In genomic region chr11:88534331-88534929, GRCm38 (mm10) we compare ENCODE assay signal across 10 mouse cellular contexts.
DNase-seq lines count a peak whose midpoint lies in the region; ATAC-seq and TF ChIP-seq lines count a peak whose summit lies in the region.
"Had no signal": no experiment of that assay in that cellular context is flagged by ENCODE, and none has a peak within 500 bp of the region (broad histone marks: within the 10 kb centered on the region; RNA-seq: fewer than 3 reads in every experiment).

No protein-coding gene starts in this region.

- no peak overlapping the region for H3K4me3 ChIP-seq in forebrain, postnatal 0 days (ENCODE audit: low read depth, low read length)
- H3K4me3 ChIP-seq in midbrain, embryonic 14.5 days (replicated peaks; ENCODE audit: low read depth, low read length) = no peak overlapping the region

- 0 out of 2 replicates have a peak, but pooled peaks cover 3% of the 10 kb centered on the region for H3K4me1 ChIP-seq in forebrain, postnatal 0 days (ENCODE audit: insufficient read depth)
- peaks cover 60% of the 10 kb centered on the region for H3K4me1 ChIP-seq in midbrain, embryonic 14.5 days (ENCODE audit: control insufficient read depth, insufficient read depth, low read length)

- no peaks in the 10 kb centered on the region for H3K27me3 ChIP-seq in forebrain, postnatal 0 days (ENCODE audit: insufficient read depth, low read length)
- no peaks in the 10 kb centered on the region for H3K27me3 ChIP-seq in midbrain, embryonic 14.5 days (ENCODE audit: control insufficient read depth, insufficient read depth, low read length)

- 13% methylated on average over 11 of the region's 11 CpGs for WGBS in forebrain, postnatal 0 days
- WGBS in midbrain, embryonic 14.5 days = 2% methylated on average over 11 of the region's 11 CpGs

- H3K27ac ChIP-seq in forebrain, postnatal 0 days (ENCODE audit: low read depth, low read length) = peak overlapping the region; percentile 50; the same call in 1 of the 2 replicates
- H3K27ac ChIP-seq in midbrain, embryonic 14.5 days (replicated peaks; ENCODE audit: low read depth, low read length) = peak overlapping the region; percentile 88

- H3K4me2 ChIP-seq in forebrain, postnatal 0 days (ENCODE audit: low read depth) = no peak overlapping the region
- peak overlapping the region; percentile 24; the same call in 1 of the 2 replicates for H3K4me2 ChIP-seq in midbrain, embryonic 14.5 days (ENCODE audit: low read length)

- no peaks in the 10 kb centered on the region for H3K36me3 ChIP-seq in forebrain, postnatal 0 days (ENCODE audit: insufficient read depth)
- no peaks in the 10 kb centered on the region for H3K36me3 ChIP-seq in midbrain, embryonic 14.5 days (ENCODE audit: control insufficient read depth, insufficient read depth, low read length)

- no peaks in the 10 kb centered on the region for H3K9me3 ChIP-seq in forebrain, postnatal 0 days (ENCODE audit: low read length)
- no peaks in the 10 kb centered on the region for H3K9me3 ChIP-seq in midbrain, embryonic 14.5 days (ENCODE audit: control insufficient read depth, low read length)

- H3K9ac ChIP-seq in forebrain, postnatal 0 days = no peak overlapping the region
- H3K9ac ChIP-seq in midbrain, embryonic 14.5 days (replicated peaks; ENCODE audit: low read length) = peak overlapping the region; percentile 41; the same call in 1 of the 2 replicates

- DNase-seq in ES-CJ7 (ENCODE audit: low read depth, low spot score) = peak; percentile 79
- peak; percentile 86 for DNase-seq in brain, embryonic 14.5 days (ENCODE audit: low read depth)
- DNase-seq in forebrain, postnatal 0 days = no peak
- peak; percentile 84 for DNase-seq in midbrain, embryonic 14.5 days
- no peak for DNase-seq in testis, postnatal 10 days (ENCODE audit: low spot score)
- DNase-seq in ovary, adult 18-20 months (ENCODE audit: low spot score) = no peak
- DNase-seq in adrenal gland, adult 2 months = no peak
- no peak for DNase-seq in layer of hippocampus, postnatal 14 days (ENCODE audit: low spot score in 2 of 2)
- DNase-seq: kidney, adult 11 months; lung, postnatal 10 days had no signal

- no peak for ATAC-seq in forebrain, postnatal 0 days
- peak; percentile 54; the same call in 1 of the 2 replicates for ATAC-seq in midbrain, embryonic 14.5 days (ENCODE audit: low FRiP score, low TSS enrichment)

- TF ChIP-seq POLR2A in brain, embryonic 14.5 days (IDR thresholded peaks at IDR 0.05; ENCODE audit: borderline replicate concordance, extremely low read depth, insufficient read depth, insufficient read length, poor library complexity, severe bottlenecking) = no peak

- no peak for TF ChIP-seq CTCF in brain, embryonic 14.5 days (IDR thresholded peaks at IDR 0.05; ENCODE audit: borderline replicate concordance, extremely low read depth, insufficient read depth, insufficient read length)
- no peak for TF ChIP-seq CTCF in forebrain, postnatal 0 days (IDR thresholded peaks at IDR 0.05; ENCODE audit: low read depth)

Comparison
In these comparisons a context has a peak if more than half of its experiments do, and no peak if none do; other contexts are left out.
1. DNase-seq: peak in ES-CJ7 (single experiment), brain, embryonic 14.5 days (single experiment) and midbrain, embryonic 14.5 days (single experiment); none in forebrain, postnatal 0 days (single experiment), testis, postnatal 10 days (single experiment), ovary, adult 18-20 months (single experiment), adrenal gland, adult 2 months (single experiment) and layer of hippocampus, postnatal 14 days (0 of 2).